Mouse (Mus musculus) liver, postnatal 0 days (tissue): ENCODE data around the gene Dst. TPM values are rescaled to one million over a fixed set of nuclear protein-coding genes. Genes with fewer than 3 reads are reported as not detected.
"Not testable (repeated sequence)": the region's sequence is repeated elsewhere in the genome, so short reads cannot be mapped to it uniquely, and the experiment has no call there.

Experiments used
- ATAC-seq: fragments of 200-750 bp; cut with Nextera tagmentation; 2 replicates; pipeline ENCODE4 v1.8.0; 2017; ENCODE audit warnings: mild to moderate bottlenecking, moderate library complexity
- DNase-seq: peaks from one replicate; pipeline ENCODE4 v3.0.0-alpha.2; 2016
- H3K27ac ChIP-seq: fragments of 300-500 bp; sonication (generic); 2 replicates; pipeline ENCODE4 v1.5.1; 2014; ENCODE audit warnings: antibody characterized with exemption, moderate library complexity, mild to moderate bottlenecking, low read depth
- H3K27me3 ChIP-seq: fragments of 300-500 bp; sonication (generic); 2 replicates; pipeline ENCODE4 v1.6.1; 2014; ENCODE audit warnings: low read length, control low read depth, mixed read lengths; ENCODE audit not compliant: insufficient read depth
- H3K36me3 ChIP-seq: fragments of 300-500 bp; sonication (generic); replicated peaks from 2 replicates; pipeline ENCODE4 v1.6.1; 2014; ENCODE audit warnings: mild to moderate bottlenecking, control low read depth, low read length, moderate library complexity, mixed read lengths; ENCODE audit not compliant: insufficient read depth
- H3K4me1 ChIP-seq: fragments of 300-500 bp; sonication (generic); 2 replicates; pipeline ENCODE4 v1.6.1; 2014; ENCODE audit warnings: antibody characterized with exemption, mild to moderate bottlenecking, control low read depth; ENCODE audit not compliant: insufficient read depth
- H3K4me2 ChIP-seq: fragments of 300-500 bp; sonication (generic); 2 replicates; pipeline ENCODE4 v1.6.1; 2014; ENCODE audit warnings: low read depth, mild to moderate bottlenecking, low read length, moderate library complexity, mixed read lengths
- H3K4me3 ChIP-seq: fragments of 300-500 bp; sonication (generic); 2 replicates; pipeline ENCODE4 v1.5.1; 2014; ENCODE audit warnings: low read depth, low read length
- H3K9ac ChIP-seq: fragments of 300-500 bp; sonication (generic); replicated peaks from 2 replicates; pipeline ENCODE4 v1.6.1; 2014; ENCODE audit warnings: mild to moderate bottlenecking, moderate library complexity
- H3K9me3 ChIP-seq: fragments of 300-500 bp; sonication (generic); 2 replicates; pipeline ENCODE4 v1.6.1; 2016; ENCODE audit warnings: mild to moderate bottlenecking, control low read depth, low read length, mixed read lengths
- CTCF ChIP-seq: sonication (generic); IDR thresholded peaks from 2 replicates; pipeline ENCODE4 v1.5.1; 2016; ENCODE audit warnings: antibody characterized with exemption, low read depth
- EP300 ChIP-seq: IDR thresholded peaks from 2 replicates; pipeline ENCODE4 v1.6.1; 2016; ENCODE audit warnings: antibody characterized with exemption, low read depth, mild to moderate bottlenecking
- WGBS: fragments of 180-500 bp; shearing (Covaris S2); extraction: QIAGEN DNeasy Blood & Tissue Kit; methylation state at CpG from one replicate; pipeline ENCODE4 v1.1.7; 2014; ENCODE audit not compliant: insufficient replicate concordance; 5-methylcytosine and 5-hydroxymethylcytosine counted together
- polyA plus RNA-seq: library from polyadenylated mRNA; unstranded; fragments of >200 nt; fragmentation: Nextera tagmentation; extraction: Ambion mirVana; gene quantifications from 2 replicates; pipeline ENCODE4 v1.2.1, GENCODE M21; 2015

Dst gene
- polyA plus RNA-seq, 1 experiment from 2014 or later: 6.4 TPM

GRCm38 (mm10) chr1:34304227-34304626 lies 396.2 kb downstream of the Dst start:
- Histone ChIP-seq H3K9ac (no peak overlapping the region), H3K27me3 (no peaks in the 10 kb centered on the region), H3K4me3 (no peak overlapping the region), H3K27ac (no peak overlapping the region), H3K4me1 (no peaks in the 10 kb centered on the region), H3K4me2 (no peak overlapping the region), H3K36me3 (peaks cover 15% of the 10 kb centered on the region), H3K9me3 (no peaks in the 10 kb centered on the region)
- no peak for ATAC-seq
- WGBS: 73% methylated on average over 5 of the region's 5 CpGs
- no peak for DNase-seq
- no peak for TF ChIP-seq EP300
- TF ChIP-seq CTCF: no peak

GRCm38 (mm10) chr1:34306741-34307140 lies 398.7 kb downstream of the Dst start:
- DNase-seq (no peak), ATAC-seq (peak; percentile 29; the same call in 1 of the 2 replicates)
- H3K9ac ChIP-seq: no peak overlapping the region
- no peak for TF ChIP-seq CTCF
- TF ChIP-seq EP300: no peak
- H3K4me1 ChIP-seq: no peaks in the 10 kb centered on the region
- no peak overlapping the region for H3K4me3 ChIP-seq
- H3K27ac ChIP-seq: no peak overlapping the region
- H3K9me3 ChIP-seq: no peaks in the 10 kb centered on the region
- no peaks in the 10 kb centered on the region for H3K27me3 ChIP-seq
- WGBS: 67% methylated on average over 2 of the region's 2 CpGs
- H3K36me3 ChIP-seq: peaks cover 15% of the 10 kb centered on the region
- no peak overlapping the region for H3K4me2 ChIP-seq

GRCm38 (mm10) chr1:34307191-34307590 lies 399.2 kb downstream of the Dst start:
- no peak for ATAC-seq
- H3K4me1 ChIP-seq: no peaks in the 10 kb centered on the region
- no peak for DNase-seq
- no peaks in the 10 kb centered on the region for H3K27me3 ChIP-seq
- H3K36me3 ChIP-seq: peaks cover 15% of the 10 kb centered on the region
- no peak overlapping the region for H3K27ac ChIP-seq
- H3K9me3 ChIP-seq: no peaks in the 10 kb centered on the region
- TF ChIP-seq EP300 (no peak), CTCF (no peak)
- no peak overlapping the region for H3K4me2 ChIP-seq
- WGBS: 90% methylated on average over 15 of the region's 15 CpGs
- H3K4me3 ChIP-seq: no peak overlapping the region
- no peak overlapping the region for H3K9ac ChIP-seq

GRCm38 (mm10) chr1:34308841-34309240 lies 400.8 kb downstream of the Dst start:
- H3K4me1 ChIP-seq, H3K36me3 ChIP-seq, H3K4me2 ChIP-seq, H3K4me3 ChIP-seq, H3K9ac ChIP-seq, H3K9me3 ChIP-seq, H3K27ac ChIP-seq, H3K27me3 ChIP-seq, ATAC-seq, DNase-seq: not testable (repeated sequence)
- 87% methylated on average over 3 of the region's 3 CpGs for WGBS

GRCm38 (mm10) chr1:34309396-34309795 lies 401.4 kb downstream of the Dst start:
- DNase-seq (no peak), ATAC-seq (no peak)
- H3K4me1 ChIP-seq: no peaks in the 10 kb centered on the region
- H3K27me3 ChIP-seq: no peaks in the 10 kb centered on the region
- no peak overlapping the region for H3K4me2 ChIP-seq
- no peaks in the 10 kb centered on the region for H3K9me3 ChIP-seq
- H3K36me3 ChIP-seq: 0 out of 2 replicates have a peak, but pooled peaks cover 9% of the 10 kb centered on the region
- H3K4me3 ChIP-seq: no peak overlapping the region
- TF ChIP-seq CTCF (no peak), EP300 (no peak)
- no peak overlapping the region for H3K27ac ChIP-seq
- 90% methylated on average over 12 of the region's 12 CpGs for WGBS
- no peak overlapping the region for H3K9ac ChIP-seq

- TF ChIP-seq EP300 (no peak), CTCF (no peak)
- 66% methylated on average over 8 of the region's 8 CpGs for whole genome bisulfite sequencing
- Histone ChIP-seq H3K27ac (no peak overlapping the region), H3K4me1 (no peaks in the 10 kb centered on the region), H3K9ac (no peak overlapping the region), H3K4me3 (no peak overlapping the region), H3K27me3 (no peaks in the 10 kb centered on the region), H3K36me3 (0 out of 2 replicates have a peak, but pooled peaks cover 9% of the 10 kb centered on the region), H3K9me3 (no peaks in the 10 kb centered on the region), H3K4me2 (no peak overlapping the region)
- no peak for DNase-seq
- peak; percentile 64 for ATAC-seq
These were observed 402.7 kb downstream of the Dst start for GRCm38 (mm10) chr1:34310532-34311250.
